Mouse (Mus musculus): ENCODE measurements around the gene Madd.

Madd gene

GRCm38 (mm10) chr2:91096524-91096923, 87.1 kb downstream of the Madd start:
- DNase-seq (ENCODE audit: low read depth, low spot score) = no peak

- DNase-seq (ENCODE audit: low read depth, low spot score) = no peak
Measured at GRCm38 (mm10) chr2:91090827-91091226, 92.8 kb downstream of the Madd start.

GRCm38 (mm10) chr2:91090208-91090607, 93.4 kb downstream of the Madd start:
- no peak for DNase-seq (ENCODE audit: low read depth, low spot score)

- no peak for DNase-seq (ENCODE audit: low read depth, low spot score)
Measured at GRCm38 (mm10) chr2:91088987-91089386, 94.7 kb downstream of the Madd start.

- DNase-seq (ENCODE audit: low read depth, low spot score) = no peak
Measured at GRCm38 (mm10) chr2:91087453-91087852, 96.2 kb downstream of the Madd start.

Data from ES-CJ7 (cell line).